Mouse (Mus musculus): ENCODE measurements around the gene Gm28308.

DNA sequence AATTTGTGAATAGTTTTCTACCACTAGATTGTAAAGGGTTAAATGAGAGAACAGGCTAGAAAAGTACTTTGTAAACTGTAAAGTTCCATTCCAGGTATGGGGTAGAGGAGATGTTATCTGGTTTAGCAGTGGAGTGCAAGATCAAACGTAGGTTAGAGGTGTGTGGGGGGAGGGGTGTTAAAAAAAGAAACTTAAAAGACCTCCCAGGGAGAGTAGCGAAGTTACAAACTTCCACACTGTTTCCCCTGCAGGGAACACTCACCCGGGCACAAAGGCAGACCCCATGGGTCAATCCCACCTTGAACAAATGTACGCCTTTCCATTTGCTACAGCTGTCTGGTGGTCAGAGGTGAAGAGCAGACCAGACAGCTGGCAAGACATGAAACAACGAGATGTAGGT is 97.2 kb downstream of the Gm28308 start:
- no peak for TF ChIP-seq GATA1 (IDR thresholded peaks at IDR 0.05; ENCODE audit: borderline replicate concordance, low read length)
- TF ChIP-seq FLI1 (IDR thresholded peaks at IDR 0.05; ENCODE audit: low read length): no peak
